Mouse (Mus musculus) 3134 (cell line): ENCODE data around the gene Fundc2.
A peak's percentile ranks its signal among the peaks of the same experiment; 100 is the strongest.

Experiments
- DNase-seq: peaks from one replicate; pipeline ENCODE4 v3.0.0-alpha.2; 2011; ENCODE audit warnings: low spot score; ENCODE audit not compliant: insufficient read length; ENCODE audit errors: extremely low read depth

Gene Fundc2

DNA sequence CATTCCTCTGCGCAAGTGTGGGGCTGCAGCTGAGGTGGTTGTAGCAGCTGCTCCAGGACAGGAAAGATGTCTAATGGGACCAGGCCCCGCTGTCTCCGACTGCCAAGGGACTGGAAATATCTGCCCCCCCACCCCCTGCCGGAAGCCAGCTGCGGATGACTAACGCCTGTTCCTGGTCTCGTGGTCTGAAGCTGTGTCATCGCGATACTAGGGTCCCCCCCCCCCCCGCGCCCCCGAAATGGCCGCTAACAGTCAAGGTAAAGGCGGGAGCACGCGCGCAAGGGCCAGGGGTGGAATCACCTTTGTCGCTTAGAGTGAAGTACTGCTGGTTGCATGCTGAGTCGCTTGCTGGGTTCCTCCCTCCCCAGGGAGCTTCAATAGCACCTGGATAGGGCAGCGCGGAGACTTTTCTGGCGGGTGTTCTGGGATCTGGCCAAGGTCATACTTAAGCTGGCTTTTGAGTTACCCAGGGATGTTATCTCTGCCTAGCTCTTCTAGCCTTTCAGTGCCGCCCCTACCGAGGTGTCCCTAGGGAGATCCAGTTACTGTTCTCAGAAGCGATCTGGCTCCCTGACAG, at the start of gene Fundc2, which contains the start of gene F8:
Gene Fundc2 (plus strand): TSS at position 205 of the 577 bp plus-strand sequence.
Gene F8 (minus strand): TSS at position 421 of the 577 bp plus-strand sequence.
- peak; percentile 85 for DNase-seq

DNA sequence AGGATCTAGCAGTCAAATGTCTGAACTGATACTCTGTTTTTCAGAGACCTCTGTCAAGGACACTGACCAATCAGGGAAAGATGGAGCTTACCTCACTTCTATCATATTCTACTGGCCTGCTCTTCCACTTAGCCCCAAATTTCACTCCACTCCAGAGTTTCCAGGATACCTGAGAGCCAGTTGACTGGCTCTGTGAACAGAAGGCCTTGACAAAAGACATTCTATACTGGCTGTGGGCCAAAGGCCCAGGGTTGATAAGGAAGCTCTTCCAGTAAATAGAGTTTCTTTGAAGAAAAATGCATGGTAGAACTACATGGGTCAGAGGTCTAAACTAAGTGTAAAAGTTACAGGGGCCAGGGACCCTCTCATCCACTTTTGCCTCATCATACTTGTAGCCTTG, 12.0 kb upstream of the Fundc2 start:
- no peak for DNase-seq

DNA sequence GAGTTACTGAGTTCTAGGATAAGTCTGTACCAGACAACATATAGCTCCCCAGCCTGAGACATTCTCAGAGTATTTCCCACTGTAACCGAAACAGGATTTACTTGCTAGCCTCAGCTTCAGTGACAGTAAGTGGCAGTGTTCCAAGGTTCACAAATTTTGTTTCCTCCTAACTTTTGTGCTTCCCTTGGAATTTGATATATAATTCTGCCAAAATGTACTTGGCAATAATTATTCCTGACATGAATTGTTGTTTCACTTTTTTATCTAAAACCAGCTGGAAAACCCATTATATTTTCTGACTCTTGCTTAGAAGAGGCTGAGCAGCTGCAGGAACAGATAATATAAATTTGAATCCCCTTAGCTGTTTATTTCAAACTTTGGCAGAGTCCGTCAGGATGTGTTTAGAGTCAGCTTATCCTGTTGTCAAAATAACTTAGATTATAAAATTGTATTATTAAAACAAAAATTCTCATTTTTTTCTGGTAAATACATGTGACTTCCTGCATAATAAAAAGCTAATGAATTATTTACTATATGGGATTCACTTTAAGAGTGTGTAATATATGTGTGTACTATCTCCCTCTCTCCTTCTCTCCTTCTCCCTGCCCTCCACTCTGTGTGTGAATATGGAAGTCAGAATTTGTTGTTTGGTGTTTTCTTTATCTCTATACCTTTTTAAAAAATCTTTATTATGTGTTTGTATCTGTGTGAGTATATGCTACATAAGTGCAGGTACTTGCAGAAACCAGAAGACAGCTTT, 9.4 kb upstream of the Fundc2 start:
- no peak for DNase-seq

- DNase-seq: no peak
Measured at GRCm38 (mm10) chrX:75376815-75377214, 5.4 kb upstream of the Fundc2 start.

DNA sequence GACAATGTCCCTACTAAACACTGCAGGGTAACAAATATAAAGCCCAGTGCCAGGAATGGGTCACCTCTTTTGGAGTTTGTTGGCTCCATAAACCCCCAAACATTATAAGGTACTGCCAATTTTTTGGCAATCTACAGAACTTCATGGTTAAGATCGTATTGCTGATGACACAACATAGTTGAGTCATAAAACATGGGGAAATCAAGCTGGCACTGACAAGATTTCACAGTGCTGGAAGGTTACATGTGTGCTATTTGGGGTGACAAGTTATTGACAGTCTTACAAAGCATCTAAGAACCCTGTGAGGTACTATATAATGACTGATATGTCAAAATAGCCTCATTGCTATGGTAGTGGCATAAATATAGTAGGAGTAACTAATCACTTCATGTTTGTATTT, 1.0 kb upstream of the Fundc2 start:
- peak; percentile 3 for DNase-seq

- no peak for DNase-seq
Measured at GRCm38 (mm10) chrX:75381699-75382098, 500 bp upstream of the Fundc2 start.

DNA sequence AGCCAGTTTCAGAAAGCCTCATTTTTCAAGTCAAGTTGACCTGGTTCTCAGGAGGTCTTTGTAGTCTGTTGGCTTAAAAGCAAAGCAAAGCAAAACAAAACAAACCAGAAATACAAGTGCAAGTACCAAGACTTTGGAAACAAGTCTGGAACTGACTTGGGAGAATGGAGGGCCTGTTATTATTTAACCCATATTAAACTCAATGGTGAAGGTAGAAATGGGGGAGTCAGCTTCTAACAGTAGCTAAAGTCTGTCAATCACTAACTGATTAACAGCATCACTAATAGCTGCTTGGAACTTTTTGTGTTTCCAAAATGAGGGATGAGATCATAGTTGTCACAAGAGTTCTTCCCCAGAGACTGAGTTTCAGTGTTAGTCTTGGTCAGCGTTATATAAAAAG, 17.3 kb downstream of the Fundc2 start:
- no peak for DNase-seq

- no peak for DNase-seq
Measured at GRCm38 (mm10) chrX:75402668-75403067, 20.5 kb downstream of the Fundc2 start.

DNA sequence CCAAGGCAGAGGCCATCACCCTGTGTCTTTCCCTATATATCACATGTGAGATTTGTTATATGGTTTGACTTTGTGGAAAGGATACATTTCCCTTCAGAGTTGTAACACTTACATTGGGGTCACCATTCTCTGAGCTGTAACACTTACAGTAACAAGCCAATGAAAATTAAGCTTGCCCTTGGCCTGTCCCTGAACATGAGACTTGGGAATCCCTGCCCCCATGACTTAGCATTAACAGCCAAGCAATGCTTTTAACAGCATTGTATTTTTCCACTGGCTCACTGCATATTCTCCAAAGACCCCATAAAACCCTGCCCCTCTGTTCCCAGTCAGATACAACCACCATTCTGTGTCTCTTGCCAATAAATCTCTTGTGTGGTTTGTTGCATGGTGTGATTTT, 21.2 kb downstream of the Fundc2 start:
- DNase-seq: no peak

GRCm38 (mm10) chrX:75409711-75410110, 27.5 kb downstream of the Fundc2 start:
- DNase-seq: peak; percentile 24

DNA sequence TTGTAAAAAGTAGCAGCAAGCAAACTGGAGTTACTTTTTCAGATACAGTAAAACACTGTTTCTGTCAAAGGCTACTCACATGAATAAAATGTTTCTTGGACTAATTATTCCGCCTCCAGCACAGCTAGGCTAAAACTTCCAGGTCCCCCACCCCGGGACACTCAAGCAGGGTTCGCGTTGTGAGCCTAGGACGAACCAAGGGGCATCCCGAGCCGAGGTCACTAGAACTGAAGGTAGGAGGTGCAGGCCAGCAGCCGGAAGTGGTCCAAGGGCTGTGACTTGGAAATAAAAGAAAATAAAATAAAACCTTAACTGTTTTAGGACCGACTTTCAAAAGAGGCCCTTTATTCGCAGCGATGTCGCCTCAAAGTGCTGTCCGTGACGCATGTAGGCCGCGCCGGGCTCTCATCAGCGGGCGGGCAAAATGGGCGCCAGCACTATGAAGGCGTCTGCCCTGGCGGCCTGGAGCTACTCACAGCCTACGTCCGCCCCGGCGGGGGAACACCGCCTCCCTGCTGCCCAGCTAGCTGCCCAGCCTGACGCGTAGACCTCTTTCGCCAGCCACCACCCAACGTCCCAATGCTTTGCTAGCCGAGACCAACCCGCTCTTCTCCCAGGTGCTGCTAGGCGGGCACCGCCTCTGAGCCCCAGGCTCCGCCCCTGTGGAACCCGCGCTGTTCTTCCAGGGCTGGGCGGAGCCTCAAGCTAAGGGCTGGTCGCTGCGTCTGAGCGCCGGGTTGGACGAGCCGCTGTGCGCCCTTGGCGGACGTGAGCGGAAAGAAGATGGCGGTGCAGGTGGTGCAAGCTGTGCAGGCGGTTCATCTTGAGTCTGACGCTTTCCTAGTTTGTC, 34.0 kb downstream of the Fundc2 start, which contains the start of the genes Cmc4, Mtcp1 and Brcc3:
Gene Cmc4 (minus strand): TSS at position 649 of the 850 bp plus-strand sequence.
Gene Mtcp1 (minus strand): TSS at position 653 of the 850 bp plus-strand sequence.
Gene Brcc3 (plus strand): TSS at position 693 of the 850 bp plus-strand sequence.
- DNase-seq: peak; percentile 97
